ENCODE assay signal across 22 mouse cellular contexts in genomic region chr12:117213531-117213930, GRCm38 (mm10).
A peak's percentile ranks its signal among the peaks of the same experiment; 100 is the strongest.
DNase-seq lines count a peak whose midpoint lies in the region; ATAC-seq and TF ChIP-seq lines count a peak whose summit lies in the region.
"Had no signal": no experiment of that assay in that cellular context is flagged by ENCODE, and none has a peak within 500 bp of the region (broad histone marks: within the 10 kb centered on the region; RNA-seq: fewer than 3 reads in every experiment).

No protein-coding gene starts in this region.

- no peaks in the 10 kb centered on the region for H3K9me3 ChIP-seq in hindbrain, postnatal 0 days (ENCODE audit: low read length)
- H3K9me3 ChIP-seq in hindbrain, embryonic 12.5 days (replicated peaks), result no peaks in the 10 kb centered on the region
- H3K9me3 ChIP-seq in midbrain, embryonic 12.5 days, result no peaks in the 10 kb centered on the region
- H3K9me3 ChIP-seq in midbrain, embryonic 14.5 days (ENCODE audit: control insufficient read depth, low read length), result no peaks in the 10 kb centered on the region
- H3K9me3 ChIP-seq in stomach, postnatal 0 days (ENCODE audit: control insufficient read depth, low read length), result no peaks in the 10 kb centered on the region
- H3K9me3 ChIP-seq: embryonic facial prominence, embryonic 13.5 days; heart, embryonic 10.5 days; hindbrain, embryonic 10.5 days; liver, embryonic 15.5 days; neural tube, embryonic 15.5 days had no signal

- no peak overlapping the region for H3K4me2 ChIP-seq in hindbrain, postnatal 0 days (ENCODE audit: low read depth, low read length)
- no peak overlapping the region for H3K4me2 ChIP-seq in hindbrain, embryonic 12.5 days (replicated peaks)
- no peak overlapping the region for H3K4me2 ChIP-seq in midbrain, embryonic 12.5 days (replicated peaks)
- no peak overlapping the region for H3K4me2 ChIP-seq in midbrain, embryonic 14.5 days (ENCODE audit: low read length)
- H3K4me2 ChIP-seq in stomach, postnatal 0 days (replicated peaks; ENCODE audit: low read depth), result no peak overlapping the region
- H3K4me2 ChIP-seq: embryonic facial prominence, embryonic 13.5 days; liver, embryonic 15.5 days; midbrain, embryonic 11.5 days; neural tube, embryonic 15.5 days had no signal

- H3K36me3 ChIP-seq in hindbrain, postnatal 0 days (ENCODE audit: insufficient read depth, low read length), result no peaks in the 10 kb centered on the region
- H3K36me3 ChIP-seq in hindbrain, embryonic 12.5 days, result peaks cover 39% of the 10 kb centered on the region
- H3K36me3 ChIP-seq in midbrain, embryonic 12.5 days, result peaks cover 88% of the 10 kb centered on the region
- peaks cover 68% of the 10 kb centered on the region for H3K36me3 ChIP-seq in midbrain, embryonic 14.5 days (ENCODE audit: control insufficient read depth, insufficient read depth, low read length)
- H3K36me3 ChIP-seq in stomach, postnatal 0 days (ENCODE audit: control insufficient read depth, insufficient read depth, low read length), result no peaks in the 10 kb centered on the region
- H3K36me3 ChIP-seq: embryonic facial prominence, embryonic 13.5 days; heart, embryonic 10.5 days; liver, embryonic 15.5 days had no signal

- 0 out of 2 replicates have a peak, but pooled peaks cover 3% of the 10 kb centered on the region for H3K4me1 ChIP-seq in hindbrain, postnatal 0 days (ENCODE audit: insufficient read depth, low read length)
- H3K4me1 ChIP-seq in hindbrain, embryonic 12.5 days, result no peaks in the 10 kb centered on the region
- H3K4me1 ChIP-seq in midbrain, embryonic 12.5 days, result no peaks in the 10 kb centered on the region
- peaks cover 11% of the 10 kb centered on the region; the same call in 1 of the 2 replicates for H3K4me1 ChIP-seq in midbrain, embryonic 14.5 days (ENCODE audit: control insufficient read depth, insufficient read depth, low read length)
- H3K4me1 ChIP-seq in stomach, postnatal 0 days (replicated peaks; ENCODE audit: control insufficient read depth, insufficient read depth), result no peaks in the 10 kb centered on the region
- H3K4me1 ChIP-seq: heart, embryonic 10.5 days; hindbrain, embryonic 10.5 days; liver, embryonic 15.5 days; neural tube, embryonic 15.5 days had no signal

- 67% methylated on average over 1 of the region's 1 CpGs for WGBS in hindbrain, postnatal 0 days
- WGBS in hindbrain, embryonic 12.5 days, result 64% methylated on average over 1 of the region's 1 CpGs
- 73% methylated on average over 1 of the region's 1 CpGs for WGBS in midbrain, embryonic 12.5 days
- WGBS in midbrain, embryonic 14.5 days, result 77% methylated on average over 1 of the region's 1 CpGs
- 67% methylated on average over 1 of the region's 1 CpGs for WGBS in stomach, postnatal 0 days

- no peak overlapping the region for H3K4me3 ChIP-seq in hindbrain, postnatal 0 days (ENCODE audit: low read length)
- H3K4me3 ChIP-seq in hindbrain, embryonic 12.5 days, result no peak overlapping the region
- no peak overlapping the region for H3K4me3 ChIP-seq in midbrain, embryonic 12.5 days
- H3K4me3 ChIP-seq in midbrain, embryonic 14.5 days (replicated peaks; ENCODE audit: low read depth, low read length), result no peak overlapping the region
- H3K4me3 ChIP-seq in stomach, postnatal 0 days (ENCODE audit: low read depth, low read length), result no peak overlapping the region
- H3K4me3 ChIP-seq: embryonic facial prominence, embryonic 13.5 days; heart, embryonic 10.5 days; hindbrain, embryonic 10.5 days; liver, embryonic 15.5 days; neural tube, embryonic 15.5 days had no signal

- TF ChIP-seq CTCF in hindbrain, postnatal 0 days (IDR thresholded peaks at IDR 0.05; ENCODE audit: low read depth), result peak; percentile 20; the same call in 1 of the 2 replicates
- TF ChIP-seq CTCF in stomach, postnatal 0 days (IDR thresholded peaks at IDR 0.05; ENCODE audit: low read depth), result peak; percentile 8; the same call in 1 of the 2 replicates

- no peaks in the 10 kb centered on the region for H3K27me3 ChIP-seq in hindbrain, postnatal 0 days (ENCODE audit: insufficient read depth, low read length)
- H3K27me3 ChIP-seq in hindbrain, embryonic 12.5 days, result no peaks in the 10 kb centered on the region
- H3K27me3 ChIP-seq in midbrain, embryonic 12.5 days, result no peaks in the 10 kb centered on the region
- H3K27me3 ChIP-seq in midbrain, embryonic 14.5 days (ENCODE audit: control insufficient read depth, insufficient read depth, low read length), result no peaks in the 10 kb centered on the region
- no peaks in the 10 kb centered on the region for H3K27me3 ChIP-seq in stomach, postnatal 0 days (ENCODE audit: control insufficient read depth, insufficient read depth, low read length)
- H3K27me3 ChIP-seq: embryonic facial prominence, embryonic 13.5 days; liver, embryonic 15.5 days; neural tube, embryonic 15.5 days; Patski had no signal

- TF ChIP-seq EP300 in stomach, postnatal 0 days (optimal IDR thresholded peaks at IDR 0.05), result no peak

- no peak overlapping the region for H3K27ac ChIP-seq in hindbrain, postnatal 0 days
- no peak overlapping the region for H3K27ac ChIP-seq in hindbrain, embryonic 12.5 days
- H3K27ac ChIP-seq in midbrain, embryonic 12.5 days (replicated peaks), result peak overlapping the region; percentile 25; the same call in 1 of the 2 replicates
- no peak overlapping the region; the same call in 1 of the 2 replicates for H3K27ac ChIP-seq in midbrain, embryonic 14.5 days (replicated peaks; ENCODE audit: low read depth, low read length)
- H3K27ac ChIP-seq in stomach, postnatal 0 days (replicated peaks), result no peak overlapping the region
- H3K27ac ChIP-seq: embryonic facial prominence, embryonic 13.5 days; heart, embryonic 10.5 days; hindbrain, embryonic 10.5 days; liver, embryonic 15.5 days; neural tube, embryonic 15.5 days had no signal

- DNase-seq in hindbrain, postnatal 0 days (ENCODE audit: low spot score), result no peak
- DNase-seq in midbrain, embryonic 14.5 days, result no peak
- peak; percentile 22 for DNase-seq in adrenal gland, postnatal 10 days
- DNase-seq in stomach, postnatal 0 days (ENCODE audit: low spot score), result no peak
- no peak for DNase-seq in urinary bladder, postnatal 36 days (ENCODE audit: low spot score in 2 of 2)
- DNase-seq: cerebellum, adult 9-10 months; forebrain, postnatal 0 days; kidney, postnatal 4 days; lung, postnatal 14 days; spleen, adult 18-20 months; thymus, adult 18-20 months; thymus, postnatal 4 days had no signal

- no peak overlapping the region for H3K9ac ChIP-seq in hindbrain, postnatal 0 days (replicated peaks; ENCODE audit: low read length)
- H3K9ac ChIP-seq in hindbrain, embryonic 12.5 days, result no peak overlapping the region
- H3K9ac ChIP-seq in midbrain, embryonic 12.5 days (replicated peaks), result no peak overlapping the region
- H3K9ac ChIP-seq in midbrain, embryonic 14.5 days (replicated peaks; ENCODE audit: low read length), result no peak overlapping the region
- no peak overlapping the region for H3K9ac ChIP-seq in stomach, postnatal 0 days (ENCODE audit: low read length)
- H3K9ac ChIP-seq: embryonic facial prominence, embryonic 13.5 days; forebrain, postnatal 0 days; liver, embryonic 15.5 days; neural tube, embryonic 15.5 days had no signal

- no peak for ATAC-seq in hindbrain, postnatal 0 days
- no peak for ATAC-seq in hindbrain, embryonic 12.5 days (ENCODE audit: low FRiP score)
- ATAC-seq in midbrain, embryonic 12.5 days (ENCODE audit: low FRiP score, low read depth), result no peak
- ATAC-seq in midbrain, embryonic 14.5 days (ENCODE audit: low FRiP score, low TSS enrichment), result no peak
- no peak for ATAC-seq in stomach, postnatal 0 days (ENCODE audit: low FRiP score, low TSS enrichment)
- ATAC-seq: intestine, embryonic 16.5 days; Patski had no signal
